Mouse (Mus musculus): ENCODE data around the gene Acadm.
A peak's percentile ranks its signal among the peaks of the same experiment; 100 is the strongest.

Acadm gene

GRCm38 (mm10) chr3:153904586-153904985 lies 39.8 kb downstream of the Acadm start:
- peak; percentile 15 for DNase-seq (ENCODE audit: low read depth, low spot score)

- DNase-seq (ENCODE audit: low read depth, low spot score), result no peak
Observed at GRCm38 (mm10) chr3:153902595-153902994, 41.8 kb downstream of the Acadm start.

- DNase-seq (ENCODE audit: low read depth, low spot score), result no peak
Observed at GRCm38 (mm10) chr3:153901904-153902303, 42.5 kb downstream of the Acadm start.

GRCm38 (mm10) chr3:153897216-153897615 lies 47.2 kb downstream of the Acadm start:
- no peak for DNase-seq (ENCODE audit: low read depth, low spot score)

- no peak for DNase-seq (ENCODE audit: low read depth, low spot score)
Observed at GRCm38 (mm10) chr3:153895454-153895853, 49.0 kb downstream of the Acadm start.

GRCm38 (mm10) chr3:153889188-153889781 lies 55.1 kb downstream of the Acadm start:
- no peak for DNase-seq (ENCODE audit: low read depth, low spot score)

GRCm38 (mm10) chr3:153888141-153888540 lies 56.3 kb downstream of the Acadm start:
- no peak for DNase-seq (ENCODE audit: low read depth, low spot score)

- DNase-seq (ENCODE audit: low read depth, low spot score), result no peak
Observed at GRCm38 (mm10) chr3:153886296-153886695, 58.1 kb downstream of the Acadm start.

All from telencephalon, adult 2 months (tissue).